Mouse (Mus musculus) mouse embryonic stem cell (cell line): ENCODE measurements around the gene Syt7.

ENCODE experiments used
- in situ Hi-C, 2 experiments: fragments of 300-500 bp; cut with MboI; formaldehyde crosslinking; loops; 1 replicate in 1 of 2; 3 replicates in 1 of 2; pipeline ENCODE4 v1.14.3; 2019 to 2020; ENCODE audit warnings: low sequenced_read_pairs in 2 of 2, low pct_unique_long_range_greater_than_20kb in 1 of 2, mixed read lengths in 1 of 2; ENCODE audit not compliant: unreplicated experiment in 1 of 2

Gene Syt7

GRCm38 (mm10) chr19:10437521-10437920 lies 48.6 kb downstream of the Syt7 start:
- in situ Hi-C loops: loop anchor here (10.0 to 25.0 kb wide), 2 partner anchors 93 to 100 kb away; no protein-coding TSS in a partner anchor

- in situ Hi-C loops: loop anchor here in 1 of 2 experiments (25.0 kb wide), 1 partner anchor 108 kb away; no protein-coding TSS in a partner anchor
Measured at GRCm38 (mm10) chr19:10444685-10445369, 55.9 kb downstream of the Syt7 start.

- in situ Hi-C loops: loop anchor here in 1 of 2 experiments (25.0 kb wide), 1 partner anchor 111 kb away; no protein-coding TSS in a partner anchor
Measured at GRCm38 (mm10) chr19:10448275-10448674, 59.4 kb downstream of the Syt7 start.

- in situ Hi-C loops: loop anchor here in 1 of 2 experiments (25.0 kb wide), 1 partner anchor 112 kb away; no protein-coding TSS in a partner anchor
Measured at GRCm38 (mm10) chr19:10449190-10449589, 60.3 kb downstream of the Syt7 start.

- in situ Hi-C loops: loop anchor here (5.0 to 25.0 kb wide), 3 partner anchors 38 to 112 kb away; no protein-coding TSS in a partner anchor
Measured at GRCm38 (mm10) chr19:10449708-10450107, 60.8 kb downstream of the Syt7 start.

GRCm38 (mm10) chr19:10454718-10455436 lies 66.0 kb downstream of the Syt7 start:
- in situ Hi-C loops: loop anchor here (5.0 kb wide), 2 partner anchors 32 to 37 kb away; no protein-coding TSS in a partner anchor

GRCm38 (mm10) chr19:10455437-10455806 lies 66.5 kb downstream of the Syt7 start:
- in situ Hi-C loops: no loop called here

GRCm38 (mm10) chr19:10456752-10457483 lies 68.0 kb downstream of the Syt7 start, which contains the start of gene Lrrc10b:
Lrrc10b (minus strand) TSS chr19:10457473.
- in situ Hi-C loops: no loop called here

GRCm38 (mm10) chr19:10457484-10457800 lies 68.6 kb downstream of the Syt7 start:
- in situ Hi-C loops: no loop called here

GRCm38 (mm10) chr19:10458096-10458495 lies 69.2 kb downstream of the Syt7 start:
- in situ Hi-C loops: no loop called here

- in situ Hi-C loops: no loop called here
Measured at GRCm38 (mm10) chr19:10459907-10460306, 71.0 kb downstream of the Syt7 start.

- in situ Hi-C loops: no loop called here
Measured at GRCm38 (mm10) chr19:10461584-10461983, 72.7 kb downstream of the Syt7 start.

GRCm38 (mm10) chr19:10464427-10464826 lies 75.5 kb downstream of the Syt7 start:
- in situ Hi-C loops: no loop called here

- in situ Hi-C loops: no loop called here
Measured at GRCm38 (mm10) chr19:10469171-10469658, 80.3 kb downstream of the Syt7 start.

- in situ Hi-C loops: no loop called here
Measured at GRCm38 (mm10) chr19:10472958-10473357, 84.1 kb downstream of the Syt7 start.

GRCm38 (mm10) chr19:10473779-10474178 lies 84.9 kb downstream of the Syt7 start:
- in situ Hi-C loops: no loop called here

GRCm38 (mm10) chr19:10479541-10479940 lies 90.7 kb downstream of the Syt7 start:
- in situ Hi-C loops: no loop called here

GRCm38 (mm10) chr19:10482703-10483102 lies 93.8 kb downstream of the Syt7 start, which contains the start of gene Ppp1r32:
Ppp1r32 (minus strand) TSS chr19:10482928.
- in situ Hi-C loops: loop anchor here in 1 of 2 experiments (10.0 kb wide), 1 partner anchor 148 kb away; no protein-coding TSS in a partner anchor
